Mouse (Mus musculus): ENCODE results near the gene Col6a2.

Col6a2 gene

DNA sequence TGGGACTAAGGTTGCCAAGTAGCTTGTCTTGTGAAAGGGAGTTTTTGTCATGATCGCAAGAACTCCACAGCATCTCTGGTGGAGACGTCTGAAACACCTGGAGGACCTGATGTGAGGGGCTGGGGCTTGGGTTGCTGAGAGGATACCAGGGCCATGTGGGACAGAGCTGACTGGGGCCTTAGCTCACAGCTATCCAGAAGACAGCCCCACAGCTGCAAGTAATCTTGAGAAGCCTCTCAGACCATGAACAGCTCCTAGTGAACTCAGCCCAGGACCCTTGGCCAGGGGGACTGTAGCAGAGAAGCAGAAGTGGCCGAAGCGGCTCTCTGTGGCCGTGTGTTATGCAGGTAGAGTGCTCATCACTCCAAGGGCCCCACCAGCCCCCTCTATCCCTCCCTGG lies 11.2 kb upstream of the Col6a2 start:
- DNase-seq, result no peak

DNA sequence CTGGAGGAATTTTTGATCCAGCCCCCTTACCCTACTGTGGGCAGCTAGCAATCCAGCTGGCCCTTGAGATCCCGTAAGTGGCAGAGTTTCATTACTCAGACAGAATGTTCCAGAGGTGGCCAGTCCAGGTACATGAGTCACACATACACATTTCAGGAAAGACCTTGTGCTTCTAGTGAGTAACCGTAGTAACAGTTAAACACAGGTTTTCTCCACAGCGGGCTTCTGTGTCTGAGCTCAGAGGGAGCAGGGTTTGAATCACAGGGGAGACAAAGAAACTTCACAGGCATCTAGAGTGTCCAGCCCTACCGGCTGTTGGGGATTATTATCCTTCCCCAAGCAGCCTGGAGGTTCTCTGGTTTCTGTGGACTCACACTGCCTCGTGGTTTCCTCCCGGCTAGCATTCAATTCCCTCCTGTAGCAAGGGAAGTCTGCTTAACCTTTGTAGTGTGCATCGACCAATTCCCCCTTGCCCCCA lies 10.7 kb upstream of the Col6a2 start:
- no peak for DNase-seq

DNA sequence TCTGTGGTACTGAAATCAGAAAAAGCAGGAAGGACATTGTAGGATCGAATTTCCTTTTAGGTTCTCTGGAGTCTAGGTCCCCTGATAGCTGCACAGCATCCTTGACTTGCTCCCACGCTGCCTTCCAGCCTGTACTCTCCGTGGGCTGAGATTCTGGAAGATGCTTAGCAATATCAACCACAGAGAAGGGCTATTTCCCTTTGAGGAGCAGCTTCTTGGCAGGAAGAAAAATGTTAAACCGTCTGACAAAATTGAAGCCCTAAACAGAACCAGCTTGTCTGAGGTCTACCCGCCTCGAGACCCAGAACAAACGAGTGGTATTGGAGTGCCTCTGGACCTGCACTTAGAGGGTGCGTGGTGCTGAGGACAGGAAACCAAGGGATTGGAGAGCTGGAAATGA lies 9.2 kb upstream of the Col6a2 start:
- DNase-seq, result no peak

DNA sequence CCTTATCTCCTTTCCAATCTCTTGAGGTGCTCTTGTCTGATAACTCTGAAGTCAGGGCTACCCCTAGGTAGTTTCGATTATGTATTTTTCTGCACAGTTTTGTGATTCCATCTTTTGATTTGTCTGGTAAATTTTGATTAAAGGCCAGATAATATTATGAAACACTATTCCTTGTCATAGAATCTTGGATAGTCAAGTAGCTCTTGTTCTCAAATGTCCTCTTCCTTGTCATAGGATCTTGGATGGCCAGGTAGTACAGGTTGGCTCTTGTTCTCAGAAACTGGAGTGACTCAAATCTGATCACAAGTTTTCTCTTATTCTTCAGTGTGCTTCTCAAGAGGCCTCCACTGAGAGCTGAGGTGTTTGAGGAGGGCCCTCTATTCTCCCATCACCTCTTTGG lies 7.2 kb upstream of the Col6a2 start:
- DNase-seq, result no peak

DNA sequence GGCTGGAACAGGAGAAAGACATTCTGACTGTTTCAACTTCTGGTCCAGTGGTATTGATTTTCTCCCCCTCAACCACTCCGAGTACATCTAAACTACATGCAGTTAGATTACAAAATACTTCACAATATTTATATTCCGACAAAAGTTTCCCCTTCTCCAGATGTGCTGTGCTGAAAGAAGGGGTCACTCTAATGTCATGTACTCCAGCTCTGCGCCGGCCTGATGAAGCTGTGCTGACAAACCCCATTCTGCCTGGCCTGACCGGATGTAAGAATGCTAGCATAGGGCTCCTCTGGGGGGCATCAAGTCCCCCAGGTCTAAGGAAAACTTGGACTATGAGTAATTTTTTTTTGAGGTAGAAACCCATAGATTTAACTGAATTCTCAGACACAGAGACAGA lies 4.3 kb upstream of the Col6a2 start:
- DNase-seq, result no peak

DNA sequence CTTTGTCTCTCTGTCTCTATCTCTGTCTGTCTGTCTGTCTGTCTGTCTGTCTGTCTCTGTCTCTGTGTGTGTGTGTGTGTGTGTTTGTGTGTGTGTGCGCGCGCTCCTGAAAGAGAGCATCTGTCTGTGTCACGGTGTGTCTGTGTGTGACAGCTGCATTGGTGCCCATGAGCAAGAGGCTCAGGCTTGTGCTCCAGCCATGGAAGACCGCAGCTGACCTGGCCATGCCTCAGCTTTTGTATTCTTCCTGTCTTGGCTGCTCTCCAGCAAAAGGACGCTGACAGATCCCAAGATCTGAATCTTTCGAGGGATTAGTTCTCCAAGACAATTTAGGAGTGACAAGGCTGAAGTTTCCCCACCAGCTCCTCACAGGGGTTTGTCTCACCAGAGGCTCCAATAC lies 1.5 kb upstream of the Col6a2 start:
- DNase-seq, result no peak

DNA sequence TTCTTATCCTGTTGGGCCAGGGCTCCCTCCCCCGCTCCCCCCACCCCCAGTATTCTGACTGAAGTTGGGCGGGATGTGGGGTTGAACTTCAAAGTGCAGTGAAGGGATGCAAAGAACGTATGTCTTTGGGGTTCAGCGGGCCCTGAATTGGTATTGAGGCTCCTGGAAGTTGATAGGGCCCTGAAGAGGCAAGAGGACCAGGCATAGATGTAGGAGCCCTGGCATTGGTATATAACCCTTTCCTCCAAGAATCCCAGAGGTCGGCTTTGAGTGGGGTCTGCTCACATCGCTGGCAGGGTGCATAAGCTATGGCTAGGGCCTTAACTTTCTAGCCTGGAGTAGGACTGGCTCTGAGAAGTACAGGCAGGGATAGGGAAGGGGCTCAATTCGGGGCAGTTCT lies 304 bp upstream of the Col6a2 start:
- DNase-seq, result no peak

DNA sequence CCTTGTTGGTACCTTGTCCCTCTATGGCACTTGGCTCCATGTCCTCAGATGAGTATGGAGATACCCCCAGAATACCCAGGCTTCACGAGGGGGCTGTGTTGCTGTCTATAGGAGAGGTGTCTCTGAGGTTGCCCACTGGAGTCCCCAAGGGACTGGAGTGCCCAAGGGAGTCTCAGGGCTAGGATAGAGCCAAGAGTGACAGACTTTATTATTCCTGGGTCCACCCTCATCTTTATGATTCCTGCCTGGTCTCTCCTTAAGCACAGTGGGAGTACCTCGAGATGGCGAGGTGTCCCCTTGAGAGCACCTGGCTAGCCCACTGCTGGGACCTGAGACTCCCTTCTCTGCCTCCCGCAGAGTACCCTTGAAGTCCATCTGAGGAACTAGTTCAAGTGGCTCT lies 1.0 kb downstream of the Col6a2 start:
- no peak for DNase-seq

DNA sequence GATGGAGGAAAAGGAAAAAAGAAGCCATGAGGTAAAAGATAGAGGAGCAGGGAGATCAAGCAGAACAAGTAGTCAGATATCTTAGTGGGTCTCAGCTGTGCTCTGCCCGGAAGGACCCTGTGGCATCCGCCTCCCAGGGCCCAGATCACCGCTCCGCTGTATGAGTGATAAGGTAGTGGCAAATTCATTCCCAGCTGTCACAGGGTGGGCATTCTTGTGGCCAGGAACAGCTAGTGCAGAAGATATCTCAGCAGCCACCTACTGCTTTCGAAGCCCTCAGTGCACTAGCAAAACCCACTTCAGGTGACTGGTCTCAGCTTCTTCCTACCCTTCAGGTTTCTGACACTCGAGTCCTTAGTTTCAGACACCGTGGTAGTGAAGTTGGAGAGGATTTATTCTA lies 11.0 kb downstream of the Col6a2 start:
- DNase-seq, result no peak

DNA sequence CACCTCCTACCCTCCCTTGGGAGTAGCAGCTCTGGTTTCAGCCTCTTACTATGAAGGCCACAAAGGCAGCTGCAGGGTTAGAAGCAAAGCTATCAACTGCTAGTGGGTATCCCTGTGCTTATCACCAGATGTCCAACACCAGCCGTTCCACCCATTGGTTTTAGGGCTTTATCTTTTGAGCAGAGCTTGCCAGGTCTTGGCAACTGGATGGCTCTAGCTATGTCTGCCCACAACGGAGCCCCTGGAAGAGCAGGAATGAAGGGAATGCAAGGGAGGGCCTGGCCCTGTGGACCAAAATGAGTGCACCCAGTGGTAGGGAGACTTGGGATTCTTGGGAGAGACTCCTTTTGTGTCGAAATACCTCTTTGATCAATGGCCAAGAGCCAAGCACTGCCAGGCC lies 20.7 kb downstream of the Col6a2 start:
- no peak for DNase-seq

DNA sequence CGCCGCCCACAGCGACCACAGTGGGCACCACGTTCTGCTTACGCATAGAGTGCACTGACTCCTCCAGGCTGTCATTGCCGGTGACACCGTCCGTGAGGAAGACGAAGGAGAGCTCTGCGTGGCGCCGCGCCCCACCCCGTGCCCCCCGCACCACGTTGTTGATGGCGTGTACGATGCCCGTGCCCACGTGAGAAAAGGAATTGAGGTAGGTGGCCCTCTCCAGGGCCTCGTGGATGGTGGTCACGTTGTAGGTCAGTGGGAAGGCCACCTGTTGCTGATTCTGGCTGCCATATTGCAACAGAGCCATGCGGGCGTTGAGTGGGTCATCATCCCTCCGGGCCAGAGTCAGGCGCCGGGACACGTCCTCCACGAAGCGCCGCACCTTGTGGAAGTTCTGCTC lies 27.1 kb downstream of the Col6a2 start:
- no peak for DNase-seq

DNA sequence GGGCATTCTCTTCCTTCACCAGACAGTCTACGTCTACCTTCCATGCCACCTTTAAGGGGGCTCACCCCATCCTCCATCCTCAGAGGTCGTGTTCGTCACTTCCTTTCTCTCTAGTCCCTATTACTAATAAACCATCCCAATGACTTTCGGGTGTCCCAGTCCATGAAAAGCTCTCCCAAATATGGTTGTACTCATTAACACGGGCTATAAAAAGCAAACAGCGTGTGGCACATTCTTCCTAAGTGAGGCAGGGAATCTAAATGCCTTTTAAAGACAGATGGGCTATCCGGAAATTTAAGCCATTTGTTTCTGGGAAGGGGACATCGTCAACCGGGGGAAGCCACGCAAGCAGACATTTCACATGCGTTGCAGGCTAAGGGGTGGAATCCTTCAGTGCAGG lies 33.2 kb downstream of the Col6a2 start:
- DNase-seq, result no peak

DNA sequence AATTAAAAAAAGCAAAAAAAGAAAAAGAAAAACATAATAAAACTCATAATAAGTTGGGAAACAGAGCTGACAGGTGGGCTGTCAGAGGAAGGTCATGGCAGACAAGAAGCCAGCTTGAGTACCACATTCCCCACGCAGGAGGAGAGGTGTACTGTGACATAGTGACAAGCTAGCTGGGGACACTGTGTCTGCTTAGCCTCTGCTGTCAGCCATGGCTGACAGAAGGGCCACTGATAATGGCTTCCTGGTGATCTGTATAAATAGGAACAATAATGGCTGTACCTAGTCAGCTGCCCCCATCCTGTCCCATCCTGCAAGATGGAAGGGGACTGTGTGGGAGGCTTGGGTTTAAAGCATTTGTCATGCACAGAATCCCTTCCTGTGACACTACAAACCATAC lies 37.2 kb downstream of the Col6a2 start:
- DNase-seq, result no peak

DNA sequence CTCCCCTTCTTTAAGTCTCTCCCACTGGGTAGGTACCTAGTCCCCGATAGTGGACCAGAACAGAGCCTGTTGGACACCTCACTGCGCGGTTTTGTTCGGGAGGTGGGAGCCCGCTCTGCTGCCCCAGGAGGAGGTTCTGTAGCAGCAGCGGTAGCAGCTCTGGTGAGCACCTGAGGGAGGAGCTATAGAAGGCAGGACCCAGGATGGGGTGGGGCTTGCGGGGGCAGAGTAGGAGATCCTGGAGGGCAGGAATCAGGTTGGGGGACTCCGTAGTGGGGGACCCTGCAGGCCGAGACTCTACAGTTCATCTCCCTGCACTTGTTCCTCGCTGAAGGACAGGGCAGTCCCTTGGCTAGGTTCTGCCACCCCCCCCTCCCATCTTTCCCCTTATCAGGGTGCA lies 39.3 kb downstream of the Col6a2 start:
- DNase-seq, result no peak

DNA sequence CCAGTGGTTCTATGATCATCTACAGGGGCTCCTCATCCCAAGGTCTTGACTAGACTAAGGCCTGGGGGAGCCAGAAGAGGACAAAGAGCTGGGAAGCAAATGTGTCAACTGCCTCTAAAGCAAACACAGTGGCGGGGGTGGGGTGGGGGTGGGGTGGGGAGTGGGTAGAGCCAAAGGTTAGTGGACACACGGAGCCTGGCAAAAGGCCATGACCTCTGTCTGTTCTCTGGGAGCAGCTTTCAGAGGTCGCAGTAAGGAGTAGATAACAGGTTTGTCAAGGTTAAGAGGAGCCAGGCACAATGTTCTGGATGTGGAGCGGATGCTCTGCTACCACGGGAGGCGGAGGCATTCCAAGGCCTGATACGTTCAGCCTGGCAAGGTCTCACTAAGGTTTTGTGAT lies 46.5 kb downstream of the Col6a2 start:
- peak in 1 of 2 experiments; percentile 23 for DNase-seq

DNA sequence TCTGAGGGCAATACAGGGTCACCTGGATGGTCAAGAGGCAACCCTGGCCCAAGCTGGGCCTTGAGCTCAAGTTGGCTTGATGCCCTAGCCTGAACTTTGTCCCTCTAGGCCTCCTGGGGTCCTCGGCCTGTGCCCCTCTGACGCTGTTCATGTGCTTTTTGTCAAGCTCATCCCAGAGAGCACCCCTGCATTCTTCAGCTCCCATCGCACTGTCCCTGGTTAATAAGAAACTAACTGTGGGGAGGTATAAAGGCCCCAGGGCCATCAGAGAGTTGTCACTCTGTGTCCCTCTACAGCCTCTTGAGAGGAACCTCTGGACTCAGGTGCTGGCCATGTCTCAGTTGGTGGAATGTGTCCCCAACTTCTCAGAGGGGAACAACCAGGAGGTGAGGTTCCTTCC lies 48.1 kb downstream of the Col6a2 start, which contains the start of gene Ftcd:
Gene Ftcd, plus strand, starts transcription at position 275 of the 400 bp plus-strand sequence.
- DNase-seq, result peak; percentile 73 to 76

DNA sequence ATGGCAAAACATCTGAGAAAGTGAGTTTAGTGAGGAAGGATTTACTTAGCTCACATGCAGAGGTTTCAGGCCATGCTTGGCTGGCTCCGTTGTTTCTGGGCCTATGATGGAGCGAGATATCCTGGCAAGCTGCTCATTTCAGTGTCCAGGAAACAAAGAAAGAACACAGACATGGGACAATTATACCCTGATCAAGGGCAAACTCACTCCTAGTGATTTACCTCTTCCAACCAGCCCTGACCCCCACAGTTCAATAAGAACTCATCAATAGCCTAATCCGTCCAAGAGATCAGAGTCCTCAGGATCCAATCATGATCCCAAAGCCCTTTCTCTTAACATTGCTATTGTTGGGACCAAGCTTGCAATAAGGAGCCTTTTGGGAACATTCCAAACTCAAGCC lies 51.3 kb downstream of the Col6a2 start:
- no peak for DNase-seq

DNA sequence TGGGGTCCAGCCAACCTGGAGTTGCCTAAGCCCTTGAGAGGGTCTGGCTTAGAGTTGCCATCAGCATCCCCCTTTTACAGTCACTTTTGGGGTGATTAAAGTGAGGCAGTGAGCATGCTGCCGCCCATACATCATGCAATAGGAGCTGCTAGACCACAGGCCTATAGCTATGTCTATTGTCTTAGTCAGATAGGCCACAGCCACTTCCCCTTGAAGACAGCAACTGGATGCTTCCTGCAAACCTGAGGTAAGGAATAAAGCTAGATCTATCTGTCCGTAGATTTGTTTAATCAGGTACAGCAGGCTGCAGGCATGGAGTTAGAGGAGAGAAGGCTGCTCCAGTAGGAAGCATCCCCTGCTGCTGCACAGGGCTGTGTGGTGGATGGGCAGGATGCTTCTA lies 52.4 kb downstream of the Col6a2 start:
- no peak for DNase-seq

DNA sequence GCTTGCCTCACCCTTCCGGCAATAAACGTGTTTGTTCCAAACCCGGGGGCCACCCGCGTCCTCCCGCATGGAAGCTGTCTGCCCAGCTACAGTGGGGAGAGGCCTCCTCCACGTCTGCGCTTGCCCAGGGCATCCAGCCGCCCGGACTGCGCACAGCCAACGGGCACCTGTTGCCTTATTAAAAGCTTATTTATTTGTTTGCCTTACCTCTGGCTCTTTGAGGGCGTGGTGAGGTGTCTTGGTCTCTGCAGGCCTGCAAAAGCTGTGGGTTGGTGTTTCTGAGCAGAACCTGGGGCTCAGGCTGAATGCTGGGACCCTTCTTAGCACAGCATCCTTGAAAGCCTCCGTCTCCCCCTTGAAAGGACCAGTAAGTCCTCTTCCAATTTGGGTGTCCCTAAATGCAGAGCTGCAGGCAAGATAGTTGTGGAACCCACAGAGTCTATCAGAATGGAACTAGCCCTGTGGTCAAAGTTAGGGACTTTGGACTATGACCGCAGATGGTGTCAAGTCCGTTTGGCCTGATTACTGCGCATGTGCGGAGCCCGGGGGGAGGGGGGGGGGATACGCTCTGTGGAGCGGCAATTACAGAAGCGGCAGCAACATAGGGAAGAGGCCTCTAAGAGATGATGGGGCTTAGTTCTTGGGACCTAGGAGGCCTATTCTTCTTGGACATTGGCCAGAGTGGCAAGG lies 53.3 kb downstream of the Col6a2 start:
- peak; percentile 57 to 65 for DNase-seq

DNA sequence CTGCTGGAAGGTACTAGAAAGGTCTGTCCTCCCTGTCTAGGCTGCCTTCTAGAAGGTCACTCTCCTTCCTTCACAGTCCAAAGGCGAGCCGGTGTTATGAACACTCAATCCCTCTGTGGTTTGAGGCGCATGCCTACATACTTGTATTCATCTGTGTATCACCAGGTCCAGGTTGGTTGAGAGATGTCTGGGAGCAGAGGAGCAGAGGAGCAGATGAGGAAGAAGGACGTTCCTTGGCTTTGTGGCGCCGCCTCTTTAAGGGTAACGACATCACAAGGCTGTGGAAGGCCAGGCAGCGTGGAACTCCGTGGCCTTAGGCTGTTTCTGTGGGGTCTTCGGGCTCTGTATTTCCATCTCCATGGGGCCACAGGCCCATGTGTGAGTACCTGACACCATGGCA lies 61.5 kb downstream of the Col6a2 start, which contains the start of gene Spatc1l:
Gene Spatc1l, plus strand, starts transcription at position 301 of the 400 bp plus-strand sequence.
- DNase-seq, result no peak

DNA sequence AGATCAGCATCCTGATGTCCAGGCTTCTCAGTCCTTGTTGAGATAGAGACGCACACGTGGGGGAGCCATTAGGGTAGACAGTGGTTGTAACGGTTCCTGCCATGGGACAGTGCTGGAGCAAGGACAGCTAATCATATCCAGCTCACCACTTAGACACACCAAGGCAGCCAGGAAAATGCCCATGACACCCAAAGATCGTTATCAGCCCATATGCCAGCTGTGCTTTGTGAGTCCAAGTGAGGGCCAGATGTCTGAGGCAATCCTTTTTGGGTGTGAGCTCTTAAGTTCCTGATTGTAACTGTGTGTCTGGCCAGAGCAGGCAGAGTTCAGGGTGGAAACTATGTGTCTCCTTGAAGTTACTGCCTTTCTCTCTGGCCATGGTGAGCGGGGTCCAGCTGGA lies 69.4 kb downstream of the Col6a2 start:
- no peak for DNase-seq

DNA sequence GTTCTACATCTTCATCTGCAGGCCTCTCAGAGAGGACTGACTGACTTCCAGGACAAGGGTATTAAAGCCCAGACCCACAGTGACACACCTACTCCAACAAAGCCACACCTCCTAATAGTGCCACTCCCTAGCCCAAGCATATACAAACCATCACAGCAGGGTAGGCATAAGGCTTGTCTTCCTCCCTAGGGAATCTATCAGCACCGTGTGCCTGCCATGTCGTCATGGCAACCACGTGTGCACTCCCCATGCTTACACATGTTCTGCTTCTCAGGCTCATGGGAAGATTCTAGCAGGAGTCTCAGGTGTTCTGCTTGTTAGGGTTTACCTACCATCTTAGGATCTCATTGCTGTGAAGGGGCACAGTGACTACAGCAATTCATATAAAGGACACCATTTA lies 71.9 kb downstream of the Col6a2 start:
- no peak for DNase-seq

DNA sequence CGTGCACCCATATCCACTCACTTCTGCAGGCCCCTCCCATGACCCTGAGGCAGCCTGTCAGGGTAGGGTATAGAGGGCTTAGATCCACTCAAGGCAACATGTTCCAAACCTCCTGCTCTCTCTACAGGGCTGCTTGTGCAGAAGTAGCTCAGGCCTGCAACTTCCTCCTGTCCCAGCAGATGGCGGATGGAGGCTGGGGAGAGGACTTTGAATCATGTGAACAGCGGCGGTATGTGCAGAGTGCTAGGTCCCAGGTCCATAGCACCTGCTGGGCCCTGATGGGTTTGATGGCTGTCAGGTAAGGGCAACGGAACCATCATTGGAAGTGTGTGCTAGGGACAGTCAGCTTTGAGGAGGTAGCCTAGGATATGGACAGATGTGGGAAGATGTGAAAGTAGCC lies 73.0 kb downstream of the Col6a2 start:
- peak in 1 of 2 experiments; percentile 18 for DNase-seq

DNA sequence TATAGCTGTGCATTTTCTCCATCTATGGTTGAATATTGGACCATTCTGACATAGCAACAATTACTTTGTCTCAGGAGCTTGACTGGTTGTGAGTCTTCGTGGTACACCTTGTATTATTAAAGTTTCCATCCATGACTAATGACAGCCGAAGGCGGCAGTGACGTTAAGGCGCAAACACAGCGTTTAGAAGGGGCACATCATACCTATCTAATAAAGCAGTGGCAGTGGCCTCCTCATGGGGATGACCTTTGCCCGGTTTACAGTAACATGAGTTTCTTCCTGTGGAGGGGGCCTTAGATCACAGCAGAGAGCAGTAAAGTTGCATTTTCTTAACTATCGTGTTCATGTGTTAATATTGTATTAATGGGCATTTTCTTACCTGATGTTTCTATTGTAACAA lies 75.2 kb downstream of the Col6a2 start:
- DNase-seq, result no peak

DNA sequence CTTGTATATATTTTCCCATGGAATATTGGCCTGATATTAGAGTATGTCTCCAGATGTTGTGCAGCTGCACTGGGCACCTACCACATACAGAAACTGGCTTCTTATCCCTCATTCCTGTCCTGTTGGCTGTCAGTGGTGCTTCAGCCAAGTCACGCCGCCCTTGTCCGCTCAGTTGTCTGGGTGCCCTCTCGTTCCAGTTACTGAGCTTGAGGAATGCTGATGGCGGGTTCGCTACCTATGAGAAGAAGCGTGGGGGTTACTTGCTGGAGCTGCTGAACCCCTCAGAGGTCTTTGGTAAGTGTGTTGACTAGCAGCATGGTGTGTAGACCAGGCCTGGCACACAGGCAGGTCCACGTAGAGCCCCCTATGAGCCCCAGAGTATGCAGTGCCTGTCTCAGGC lies 76.9 kb downstream of the Col6a2 start:
- peak in 1 of 2 experiments; percentile 30 for DNase-seq

Measured in kidney, adult 8-10 months (tissue).